In genomic region chr1:43880396-43880795, GRCm38 (mm10) we compare ENCODE assay signal across 20 mouse cellular contexts. TPM values are rescaled to one million over a fixed set of nuclear protein-coding genes. Genes with fewer than 3 reads are reported as not detected.
DNase-seq lines count a peak whose midpoint lies in the region; ATAC-seq lines count a peak whose summit lies in the region.
"Had no signal": no experiment of that assay in that cellular context is flagged by ENCODE, and none has a peak within 500 bp of the region (broad histone marks: within the 10 kb centered on the region; RNA-seq: fewer than 3 reads in every experiment).

No protein-coding gene starts in this region.

- peak; percentile 94 for ATAC-seq in CD4-positive, CD25-positive, alpha-beta regulatory T cell, adult 4 months
- ATAC-seq in megakaryocyte, adult 5-6 weeks (ENCODE audit: poor library complexity, severe bottlenecking) = peak; percentile 24
- ATAC-seq: intestine, embryonic 16.5 days; midbrain, embryonic 16.5 days; Patski had no signal

- DNase-seq in CD4-positive helper T cell, adult 2 months (ENCODE audit: low read depth, low spot score) = peak; percentile 86
- DNase-seq in thymus, postnatal 25 days = peak; percentile 48
- DNase-seq in adrenal gland, postnatal 14 days = no peak
- no peak for DNase-seq in layer of hippocampus, postnatal 25 days (ENCODE audit: extremely low spot score in 1 of 2, low spot score in 1 of 2)
- DNase-seq in cerebellum, adult 11 months = no peak
- DNase-seq: adrenal gland, adult 8-10 months; cerebellum, adult 2 months; cerebellum, postnatal 25 days; gastrocnemius, postnatal 36 days; heart, adult 2 months; kidney, postnatal 25 days; liver, embryonic 13.5 days; lung, embryonic 14.5 days; lung, postnatal 36 days; right cerebral cortex, postnatal 14 days had no signal

RNA-seq across cellular contexts. Expression of gene Uxs1, which starts 52.8 kb away (rescaled TPM):
- 10 to 100 TPM; 11.3 to 14.0 TPM for polyA plus RNA-seq in CD4-positive, CD25-positive, alpha-beta regulatory T cell, adult 4 months (2017; shearing (Covaris generic))
- 26.5 and 41.8 TPM in 2 replicates for total RNA-seq in megakaryocyte, adult 5-6 weeks (2015)
- total RNA-seq in megakaryocyte, adult 5-6 weeks (2017) = 43.4 and 51.6 TPM in 2 replicates
- 34.4 and 36.4 TPM in 2 replicates for total RNA-seq in adrenal gland, postnatal 14 days (2021)
- 10 to 100 TPM; 41.0 to 42.7 TPM for total RNA-seq in layer of hippocampus, postnatal 25 days (2021)

RNA-seq across cellular contexts. Expression of gene Tpp2, which starts 53.1 kb away (rescaled TPM):
- 100 to 1,000 TPM; 127 to 141 TPM for polyA plus RNA-seq in CD4-positive, CD25-positive, alpha-beta regulatory T cell, adult 4 months (2017; shearing (Covaris generic))
- total RNA-seq in megakaryocyte, adult 5-6 weeks (2015) = 69.7 and 80.3 TPM in 2 replicates
- total RNA-seq in megakaryocyte, adult 5-6 weeks (2017) = 77.1 and 84.2 TPM in 2 replicates
- total RNA-seq in adrenal gland, postnatal 14 days (2021) = 49.8 and 53.3 TPM in 2 replicates
- total RNA-seq in layer of hippocampus, postnatal 25 days (2021) = 10 to 100 TPM; 49.7 to 52.4 TPM

Comparison
In these comparisons a context has a peak if more than half of its experiments do, and no peak if none do; other contexts are left out.
1. DNase-seq: peak in CD4-positive helper T cell, adult 2 months (single experiment) and thymus, postnatal 25 days (single experiment); none in adrenal gland, postnatal 14 days (single experiment), layer of hippocampus, postnatal 25 days (0 of 2) and cerebellum, adult 11 months (single experiment).